Mouse (Mus musculus) stomach, embryonic 15.5 days (tissue): Measurements from ENCODE around the gene Gm11634. TPM values are rescaled to one million over a fixed set of nuclear protein-coding genes. Genes with fewer than 3 reads are reported as not detected.
"Not testable (repeated sequence)": the region's sequence is repeated elsewhere in the genome, so short reads cannot be mapped to it uniquely, and the experiment has no call there.

Source experiments
- ATAC-seq: fragments of 200-750 bp; cut with Nextera tagmentation; 2 replicates; pipeline ENCODE4 v1.8.0; 2017; ENCODE audit warnings: low read depth, moderate number of reproducible peaks, moderate TSS enrichment; ENCODE audit not compliant: insufficient read depth, low FRiP score
- H3K27ac ChIP-seq: fragments of 300-500 bp; sonication (generic); 2 replicates; pipeline ENCODE4 v1.5.1; 2015; ENCODE audit warnings: mild to moderate bottlenecking, inconsistent platforms
- H3K27me3 ChIP-seq: fragments of 300-500 bp; sonication (generic); replicated peaks from 2 replicates; pipeline ENCODE4 v1.6.1; 2015; ENCODE audit warnings: inconsistent platforms
- H3K36me3 ChIP-seq: fragments of 300-500 bp; sonication (generic); 2 replicates; pipeline ENCODE4 v1.6.1; 2015; ENCODE audit warnings: inconsistent platforms
- H3K4me1 ChIP-seq: fragments of 300-500 bp; sonication (generic); 2 replicates; pipeline ENCODE4 v1.6.1; 2015; ENCODE audit warnings: inconsistent platforms
- H3K4me2 ChIP-seq: fragments of 300-500 bp; sonication (generic); 2 replicates; pipeline ENCODE4 v1.6.1; 2015; ENCODE audit warnings: mild to moderate bottlenecking, inconsistent platforms
- H3K4me3 ChIP-seq: fragments of 300-500 bp; sonication (generic); replicated peaks from 2 replicates; pipeline ENCODE4 v1.5.1; 2015; ENCODE audit warnings: inconsistent platforms
- H3K9ac ChIP-seq: fragments of 300-500 bp; sonication (generic); 2 replicates; pipeline ENCODE4 v1.6.1; 2015; ENCODE audit warnings: inconsistent platforms
- H3K9me3 ChIP-seq: fragments of 300-500 bp; sonication (generic); 2 replicates; pipeline ENCODE4 v1.6.1; 2016; ENCODE audit warnings: inconsistent platforms
- WGBS: fragments of 180-500 bp; shearing (Covaris S2); methylation state at CpG from one replicate; pipeline ENCODE4 v1.1.7; 2015; 5-methylcytosine and 5-hydroxymethylcytosine counted together
- polyA plus RNA-seq: library from polyadenylated mRNA; unstranded; fragments of >200 nt; fragmentation: Nextera tagmentation; extraction: Ambion mirVana; gene quantifications from 2 replicates; pipeline ENCODE4 v1.2.1, GENCODE M21; 2015

The Gm11634 gene
- polyA plus RNA-seq, 1 experiment from 2014 or later = not detected

DNA sequence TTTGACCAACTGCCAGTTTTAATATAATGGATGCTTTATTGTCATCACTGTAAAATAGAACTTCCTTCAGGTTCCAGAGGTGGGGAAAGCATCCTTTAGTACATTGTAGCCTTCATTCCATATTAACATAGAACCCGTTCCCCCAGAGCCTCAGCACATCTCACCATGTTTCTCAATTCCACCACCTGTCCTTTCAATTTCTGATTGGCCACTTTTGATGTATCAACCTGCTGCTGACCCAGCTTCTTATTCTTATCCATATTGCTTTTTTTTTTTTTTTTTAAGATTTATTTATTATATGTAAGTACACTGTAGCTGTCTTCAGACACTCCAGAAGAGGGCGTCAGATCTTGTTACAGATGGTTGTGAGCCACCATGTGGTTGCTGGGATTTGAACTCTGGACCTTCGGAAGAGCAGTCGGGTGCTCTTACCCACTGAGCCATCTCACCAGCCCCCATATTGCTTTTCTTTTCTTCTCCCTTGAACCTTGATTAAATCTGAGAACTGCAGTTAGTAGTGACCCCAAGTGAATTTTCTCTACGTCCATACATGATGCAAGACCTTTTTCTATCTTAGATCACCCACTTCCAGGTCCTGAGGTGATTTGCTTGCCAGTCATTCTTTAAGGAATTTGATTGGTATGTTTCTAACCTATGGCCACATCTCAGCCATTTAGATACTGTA is 29.8 kb upstream of the Gm11634 start:
- H3K4me3 ChIP-seq, H3K36me3 ChIP-seq, H3K27ac ChIP-seq, H3K27me3 ChIP-seq, H3K4me1 ChIP-seq, H3K9ac ChIP-seq, H3K9me3 ChIP-seq, ATAC-seq: not testable (repeated sequence)
- 60% methylated on average over 4 of the region's 5 CpGs for WGBS
- H3K4me2 ChIP-seq = peak overlapping the region; percentile 73

DNA sequence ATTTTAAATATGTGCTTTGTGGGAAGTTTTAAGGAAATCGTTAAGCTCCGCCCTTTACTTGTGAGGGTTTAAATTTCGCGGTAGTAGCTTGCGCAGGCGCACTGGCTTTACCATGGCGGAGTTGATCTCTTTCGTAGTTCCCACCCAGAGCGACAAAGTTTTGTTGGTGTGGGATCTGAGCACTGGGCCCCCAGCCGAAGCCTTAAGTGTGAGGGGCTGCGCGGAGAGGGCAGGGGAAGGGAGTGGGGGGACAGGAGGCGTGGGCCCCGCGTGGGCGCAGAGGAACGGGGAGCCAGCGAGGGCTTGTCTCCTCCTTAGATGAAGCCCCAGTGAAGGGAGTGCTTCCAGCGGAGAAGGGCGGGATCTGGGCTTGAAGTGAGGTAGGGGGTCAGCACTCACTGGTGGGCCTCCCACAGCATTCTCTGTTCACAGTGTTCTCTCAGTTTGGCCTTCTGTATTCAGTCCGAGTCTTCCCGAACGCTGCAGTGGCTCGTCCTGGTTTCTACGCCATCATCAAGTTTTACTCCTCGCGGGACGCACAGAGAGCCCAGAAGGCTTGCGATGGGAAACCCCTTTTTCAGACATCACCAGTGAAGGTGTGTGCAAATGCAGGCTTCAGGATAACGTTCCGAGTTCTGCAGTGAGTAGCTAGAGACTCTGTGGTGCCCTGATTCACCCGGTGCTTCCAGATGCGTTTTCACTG is 29.0 kb upstream of the Gm11634 start:
- Histone ChIP-seq H3K9me3 (no peaks in the 10 kb centered on the region), H3K4me2 (peak overlapping the region; percentile 73), H3K4me3 (peak overlapping the region; percentile 54), H3K27me3 (no peaks in the 10 kb centered on the region), H3K36me3 (no peaks in the 10 kb centered on the region), H3K9ac (peak overlapping the region; percentile 57), H3K4me1 (no peaks in the 10 kb centered on the region), H3K27ac (peak overlapping the region; percentile 100)
- under 1% methylated on average over 33 of the region's 33 CpGs for WGBS
- ATAC-seq = peak; percentile 20

- Histone ChIP-seq H3K36me3 (no peaks in the 10 kb centered on the region), H3K27me3 (no peaks in the 10 kb centered on the region), H3K4me3 (peak within 1 kb of the TSS; percentile 54), H3K4me2 (peak within 1 kb of the TSS; percentile 73), H3K9ac (peak within 1 kb of the TSS; percentile 57), H3K4me1 (no peaks in the 10 kb centered on the region), H3K9me3 (no peaks in the 10 kb centered on the region), H3K27ac (peak within 1 kb of the TSS; percentile 100)
- peak; percentile 94 for ATAC-seq
- 0% methylated on average over 34 of the region's 34 CpGs for WGBS
Measured at GRCm38 (mm10) chr11:101626995-101627856, 28.2 kb upstream of the Gm11634 start, which contains the start of gene Rdm1. Rdm1 (plus strand) TSS chr11:101627195.

DNA sequence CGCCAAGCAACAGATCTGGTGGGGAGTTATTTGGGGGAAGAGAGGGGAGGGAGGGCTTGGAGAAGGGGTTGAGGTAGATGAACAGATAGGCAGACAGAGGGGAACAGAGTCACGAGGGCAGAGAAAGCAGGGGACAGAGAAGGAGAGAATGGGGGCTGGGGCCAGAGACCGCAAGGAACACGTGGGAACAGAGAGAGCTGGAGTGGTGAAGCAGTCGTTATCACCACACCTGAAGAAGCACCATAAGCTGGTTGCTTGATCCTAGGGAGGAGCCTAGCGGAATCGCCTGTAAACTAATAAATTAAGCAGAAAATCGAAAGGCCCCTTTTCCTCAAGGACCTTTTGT is 27.6 kb upstream of the Gm11634 start:
- Histone ChIP-seq H3K4me3 (peak overlapping the region; percentile 54), H3K4me1 (no peaks in the 10 kb centered on the region)
- ATAC-seq = peak; percentile 11; the same call in 1 of the 2 replicates

GRCm38 (mm10) chr11:101620022-101620655 is 21.1 kb upstream of the Gm11634 start:
- not testable (repeated sequence) for H3K9me3 ChIP-seq

More for the DNA sequence above, 27.6 kb upstream of the Gm11634 start:
- Histone ChIP-seq H3K9ac (peak overlapping the region; percentile 41; the same call in 1 of the 2 replicates), H3K4me2 (peak overlapping the region; percentile 73), H3K9me3 (no peaks in the 10 kb centered on the region), H3K27ac (peak overlapping the region; percentile 100), H3K36me3 (no peaks in the 10 kb centered on the region), H3K27me3 (no peaks in the 10 kb centered on the region)
- WGBS = 3% methylated on average over 8 of the region's 8 CpGs

GRCm38 (mm10) chr11:101618596-101618995 is 19.5 kb upstream of the Gm11634 start:
- Histone ChIP-seq H3K9ac (no peak overlapping the region), H3K4me2 (no peak overlapping the region), H3K9me3 (no peaks in the 10 kb centered on the region), H3K4me3 (no peak overlapping the region), H3K4me1 (peaks cover 11% of the 10 kb centered on the region; the same call in 1 of the 2 replicates), H3K27me3 (no peaks in the 10 kb centered on the region), H3K27ac (no peak overlapping the region), H3K36me3 (no peaks in the 10 kb centered on the region)
- no peak for ATAC-seq
- 66% methylated on average over 3 of the region's 3 CpGs for WGBS

More at GRCm38 (mm10) chr11:101620022-101620655, 21.1 kb upstream of the Gm11634 start:
- H3K27me3 ChIP-seq, ATAC-seq, H3K36me3 ChIP-seq, H3K27ac ChIP-seq, H3K9ac ChIP-seq, H3K4me2 ChIP-seq, H3K4me3 ChIP-seq: not testable (repeated sequence)
- peaks cover 11% of the 10 kb centered on the region; the same call in 1 of the 2 replicates for H3K4me1 ChIP-seq
- WGBS = 82% methylated on average over 11 of the region's 11 CpGs

DNA sequence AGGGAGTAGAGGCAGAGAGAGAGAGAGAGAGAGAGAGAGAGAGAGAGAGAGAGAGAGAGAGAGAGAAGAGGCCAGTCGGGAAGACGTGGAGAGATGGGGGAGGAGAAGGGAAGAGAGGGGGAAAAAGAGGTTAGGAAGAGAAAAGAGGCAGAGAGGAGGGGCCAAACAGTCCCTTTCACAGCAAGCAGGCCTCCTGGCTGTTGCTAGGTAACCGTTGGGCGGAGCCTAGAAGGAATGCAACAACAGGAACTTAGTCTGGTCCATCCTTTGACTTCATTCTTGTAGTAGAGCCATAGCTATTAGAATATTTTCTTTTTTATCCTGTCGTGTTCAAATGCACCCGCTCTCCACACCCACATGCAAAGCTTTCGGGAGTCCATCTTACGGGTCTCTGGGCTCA is 18.8 kb upstream of the Gm11634 start:
- H3K27me3 ChIP-seq = no peaks in the 10 kb centered on the region
- H3K4me3 ChIP-seq = no peak overlapping the region
- ATAC-seq = peak; percentile 58; the same call in 1 of the 2 replicates
- H3K4me1 ChIP-seq = peaks cover 11% of the 10 kb centered on the region; the same call in 1 of the 2 replicates
- no peak overlapping the region for H3K9ac ChIP-seq
- peak overlapping the region; percentile 26 for H3K4me2 ChIP-seq
- no peaks in the 10 kb centered on the region for H3K9me3 ChIP-seq
- H3K36me3 ChIP-seq = no peaks in the 10 kb centered on the region
- no peak overlapping the region for H3K27ac ChIP-seq
- 9% methylated on average over 8 of the region's 8 CpGs for WGBS

GRCm38 (mm10) chr11:101616948-101617767 is 18.1 kb upstream of the Gm11634 start:
- Histone ChIP-seq H3K4me3 (no peak overlapping the region), H3K9me3 (no peaks in the 10 kb centered on the region), H3K4me2 (no peak overlapping the region), H3K36me3 (no peaks in the 10 kb centered on the region), H3K9ac (no peak overlapping the region), H3K27me3 (no peaks in the 10 kb centered on the region), H3K27ac (no peak overlapping the region), H3K4me1 (peaks cover 11% of the 10 kb centered on the region; the same call in 1 of the 2 replicates)
- 24% methylated on average over 18 of the region's 18 CpGs for WGBS
- no peak for ATAC-seq

- no peak for ATAC-seq
- Histone ChIP-seq H3K4me3 (no peak overlapping the region), H3K4me1 (peaks cover 11% of the 10 kb centered on the region; the same call in 1 of the 2 replicates), H3K9ac (no peak overlapping the region), H3K4me2 (no peak overlapping the region), H3K9me3 (no peaks in the 10 kb centered on the region), H3K27me3 (no peaks in the 10 kb centered on the region), H3K27ac (no peak overlapping the region), H3K36me3 (no peaks in the 10 kb centered on the region)
- 84% methylated on average over 8 of the region's 8 CpGs for WGBS
Measured at GRCm38 (mm10) chr11:101616104-101616503, 17.0 kb upstream of the Gm11634 start.

DNA sequence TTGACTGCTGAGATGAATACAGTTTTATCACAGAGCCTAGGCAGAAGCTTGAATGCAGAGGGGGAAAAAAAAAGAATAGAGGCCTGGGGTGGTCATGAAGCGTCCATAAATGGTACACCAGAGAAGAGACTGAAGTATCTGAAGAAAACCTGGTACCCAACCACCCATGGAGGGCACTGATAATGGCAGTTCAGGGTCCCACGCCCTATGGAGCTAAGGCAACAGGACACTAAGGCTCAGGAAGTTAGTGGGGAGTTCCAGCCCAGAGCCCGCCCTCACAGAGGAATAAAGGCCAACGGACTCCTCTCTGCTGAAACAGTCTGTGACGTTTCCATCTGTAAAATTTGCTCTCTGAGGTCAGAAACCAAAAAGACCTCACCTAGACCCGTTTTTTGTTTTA is 16.3 kb upstream of the Gm11634 start:
- Histone ChIP-seq H3K27me3 (no peaks in the 10 kb centered on the region), H3K9me3 (no peaks in the 10 kb centered on the region), H3K4me2 (no peak overlapping the region), H3K4me1 (peaks cover 15% of the 10 kb centered on the region), H3K4me3 (no peak overlapping the region), H3K36me3 (no peaks in the 10 kb centered on the region), H3K27ac (no peak overlapping the region), H3K9ac (no peak overlapping the region)
- 70% methylated on average over 6 of the region's 6 CpGs for WGBS
- no peak for ATAC-seq

- H3K36me3 ChIP-seq = no peaks in the 10 kb centered on the region
- H3K4me1 ChIP-seq = peaks cover 15% of the 10 kb centered on the region
- H3K9me3 ChIP-seq = no peaks in the 10 kb centered on the region
- no peak overlapping the region for H3K4me2 ChIP-seq
- H3K9ac ChIP-seq = no peak overlapping the region
- H3K27me3 ChIP-seq = no peaks in the 10 kb centered on the region
- no peak overlapping the region for H3K4me3 ChIP-seq
- WGBS = 73% methylated on average over 4 of the region's 4 CpGs
- no peak overlapping the region for H3K27ac ChIP-seq
- no peak for ATAC-seq
Measured at GRCm38 (mm10) chr11:101614116-101614515, 15.1 kb upstream of the Gm11634 start.
